Mouse (Mus musculus): ENCODE results near the gene 4930415O20Rik.

Gene 4930415O20Rik

GRCm38 (mm10) chr15:98570873-98571538, at the start of gene 4930415O20Rik, which contains the start of gene Ccnt1:
Gene 4930415O20Rik, plus strand, starts transcription at chr15:98571004.
Gene Ccnt1, minus strand, starts transcription at chr15:98570923.
- no peak for DNase-seq (ENCODE audit: low spot score in 2 of 2)

- no peak for DNase-seq (ENCODE audit: low spot score in 2 of 2)
These were observed 49.6 kb upstream of the 4930415O20Rik start for GRCm38 (mm10) chr15:98521245-98521644.

GRCm38 (mm10) chr15:98526057-98526456, 44.7 kb upstream of the 4930415O20Rik start:
- no peak for DNase-seq (ENCODE audit: low spot score in 2 of 2)

- DNase-seq (ENCODE audit: low spot score in 2 of 2), result no peak
These were observed 43.6 kb upstream of the 4930415O20Rik start for GRCm38 (mm10) chr15:98527056-98527771.

GRCm38 (mm10) chr15:98528066-98528563, 42.7 kb upstream of the 4930415O20Rik start:
- DNase-seq (ENCODE audit: low spot score in 2 of 2), result no peak

- no peak for DNase-seq (ENCODE audit: low spot score in 2 of 2)
These were observed 38.5 kb upstream of the 4930415O20Rik start for GRCm38 (mm10) chr15:98532281-98532680.

- DNase-seq (ENCODE audit: low spot score in 2 of 2), result no peak
These were observed 37.7 kb upstream of the 4930415O20Rik start for GRCm38 (mm10) chr15:98533035-98533531.

- peak; percentile 90 to 97 for DNase-seq (ENCODE audit: low spot score in 2 of 2)
These were observed 36.8 kb upstream of the 4930415O20Rik start, which contains the start of gene Kansl2 for GRCm38 (mm10) chr15:98533881-98534627. Gene Kansl2, minus strand, starts transcription at chr15:98534264.

- DNase-seq (ENCODE audit: low spot score in 2 of 2), result no peak
These were observed 34.9 kb upstream of the 4930415O20Rik start for GRCm38 (mm10) chr15:98535921-98536320.

- no peak for DNase-seq (ENCODE audit: low spot score in 2 of 2)
These were observed 33.8 kb upstream of the 4930415O20Rik start for GRCm38 (mm10) chr15:98536828-98537510.

- DNase-seq (ENCODE audit: low spot score in 2 of 2), result no peak
These were observed 32.9 kb upstream of the 4930415O20Rik start for GRCm38 (mm10) chr15:98537923-98538322.

GRCm38 (mm10) chr15:98541064-98541463, 29.7 kb upstream of the 4930415O20Rik start:
- no peak for DNase-seq (ENCODE audit: low spot score in 2 of 2)

GRCm38 (mm10) chr15:98543341-98543740, 27.5 kb upstream of the 4930415O20Rik start:
- DNase-seq (ENCODE audit: low spot score in 2 of 2), result no peak

GRCm38 (mm10) chr15:98545151-98545550, 25.7 kb upstream of the 4930415O20Rik start:
- no peak for DNase-seq (ENCODE audit: low spot score in 2 of 2)

- no peak for DNase-seq (ENCODE audit: low spot score in 2 of 2)
These were observed 24.0 kb upstream of the 4930415O20Rik start for GRCm38 (mm10) chr15:98546843-98547242.

GRCm38 (mm10) chr15:98552758-98553157, 18.0 kb upstream of the 4930415O20Rik start:
- no peak for DNase-seq (ENCODE audit: low spot score in 2 of 2)

GRCm38 (mm10) chr15:98555881-98556280, 14.9 kb upstream of the 4930415O20Rik start:
- no peak for DNase-seq (ENCODE audit: low spot score in 2 of 2)

GRCm38 (mm10) chr15:98557186-98557585, 13.6 kb upstream of the 4930415O20Rik start:
- DNase-seq (ENCODE audit: low spot score in 2 of 2), result no peak

GRCm38 (mm10) chr15:98566973-98567277, 3.9 kb upstream of the 4930415O20Rik start:
- no peak for DNase-seq (ENCODE audit: low spot score in 2 of 2)

GRCm38 (mm10) chr15:98567278-98568134, 3.3 kb upstream of the 4930415O20Rik start:
- peak; percentile 98 to 100 for DNase-seq (ENCODE audit: low spot score in 2 of 2)
